Mouse (Mus musculus) lung, embryonic 16.5 days (tissue): Measurements from ENCODE around the gene Ccdc42. TPM values are rescaled to one million over a fixed set of nuclear protein-coding genes. Genes with fewer than 3 reads are reported as not detected.

Source experiments
- ATAC-seq: fragments of 200-750 bp; cut with Nextera tagmentation; 2 replicates; pipeline ENCODE4 v1.8.0; 2017; ENCODE audit warnings: low read depth, mild to moderate bottlenecking, moderate library complexity
- H3K27ac ChIP-seq: fragments of 300-500 bp; sonication (generic); 2 replicates; pipeline ENCODE4 v1.5.1; 2014; ENCODE audit warnings: mild to moderate bottlenecking, control low read depth, low read length
- H3K27me3 ChIP-seq: fragments of 300-500 bp; sonication (generic); 2 replicates; pipeline ENCODE4 v1.6.1; 2014; ENCODE audit warnings: low read depth, low read length, mixed read lengths; ENCODE audit not compliant: control insufficient read depth, insufficient read depth
- H3K36me3 ChIP-seq: fragments of 300-500 bp; sonication (generic); 2 replicates; pipeline ENCODE4 v1.6.1; 2014; ENCODE audit warnings: low read length; ENCODE audit not compliant: control insufficient read depth, insufficient read depth
- H3K4me1 ChIP-seq: fragments of 300-500 bp; sonication (generic); replicated peaks from 2 replicates; pipeline ENCODE4 v1.6.1; 2014; ENCODE audit warnings: low read length, mixed read lengths; ENCODE audit not compliant: control insufficient read depth, insufficient read depth
- H3K4me2 ChIP-seq: fragments of 300-500 bp; sonication (generic); 2 replicates; pipeline ENCODE4 v1.6.1; 2014; ENCODE audit warnings: low read depth, low read length, control low read depth
- H3K4me3 ChIP-seq: fragments of 300-500 bp; sonication (generic); 2 replicates; pipeline ENCODE4 v1.5.1; 2014; ENCODE audit warnings: mild to moderate bottlenecking, low read length, control low read depth
- H3K9ac ChIP-seq: fragments of 300-500 bp; sonication (generic); 2 replicates; pipeline ENCODE4 v1.6.1; 2014; ENCODE audit warnings: low read length, control low read depth
- H3K9me3 ChIP-seq: fragments of 300-500 bp; sonication (generic); 2 replicates; pipeline ENCODE4 v1.6.1; 2016; ENCODE audit warnings: low read length; ENCODE audit not compliant: control insufficient read depth
- WGBS: fragments of 180-500 bp; shearing (Covaris S2); extraction: QIAGEN DNeasy Blood & Tissue Kit; methylation state at CpG from one replicate; pipeline ENCODE4 v1.1.7; 2014; 5-methylcytosine and 5-hydroxymethylcytosine counted together
- polyA plus RNA-seq: library from polyadenylated mRNA; unstranded; fragments of >200 nt; fragmentation: Nextera tagmentation; extraction: Ambion mirVana; gene quantifications from 2 replicates; pipeline ENCODE4 v1.2.1, GENCODE M21; 2015

Ccdc42 gene
- polyA plus RNA-seq, 1 experiment from 2014 or later, result 1.1 TPM

DNA sequence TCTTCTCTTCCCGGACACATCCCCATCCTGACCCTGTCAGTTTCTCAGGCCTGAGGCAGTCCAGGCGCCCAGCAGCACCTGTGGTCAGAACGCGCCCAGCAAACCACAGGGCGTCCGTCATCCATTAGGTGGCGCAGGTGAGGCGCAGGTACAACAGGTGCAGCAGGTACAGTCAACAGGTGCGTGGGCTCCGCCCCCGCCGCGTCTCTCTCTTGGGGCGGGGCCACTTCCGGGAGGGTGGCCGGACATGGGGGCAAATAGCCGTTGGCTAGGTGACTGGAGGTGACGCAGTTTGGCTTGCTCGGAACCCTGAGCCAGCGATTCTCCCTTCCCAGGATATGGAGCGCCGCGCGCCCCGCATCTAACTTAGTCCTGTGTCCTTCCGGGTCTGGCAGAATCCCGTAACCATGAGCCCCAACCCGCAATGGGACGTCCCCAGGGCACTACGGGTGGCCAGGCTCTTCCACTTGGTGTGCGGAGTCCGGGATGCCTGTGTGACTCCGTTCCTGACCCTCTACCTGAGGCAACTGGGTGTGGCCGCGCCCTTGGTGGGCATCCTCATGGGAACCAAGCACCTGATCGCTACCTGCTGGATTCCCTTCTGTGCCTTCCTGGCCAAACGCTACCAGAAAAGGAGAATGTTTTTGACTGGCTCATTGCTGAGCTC lies 30.8 kb upstream of the Ccdc42 start, which contains the start of gene Mfsd6l:
Mfsd6l (plus strand) TSS at position 269 of the 667 bp plus-strand sequence.
- Histone ChIP-seq H3K27ac (no peak within 1 kb of the TSS), H3K4me3 (peak within 1 kb of the TSS; percentile 50), H3K4me1 (peaks cover 4% of the 10 kb centered on the region; the same call in 1 of the 2 replicates), H3K9me3 (no peaks in the 10 kb centered on the region), H3K36me3 (no peaks in the 10 kb centered on the region), H3K9ac (peak within 1 kb of the TSS; percentile 58), H3K4me2 (peak within 1 kb of the TSS; percentile 62), H3K27me3 (no peaks in the 10 kb centered on the region)
- ATAC-seq, result peak; percentile 81
- 12% methylated on average over 37 of the region's 37 CpGs for WGBS

GRCm38 (mm10) chr11:68559546-68559945 lies 27.3 kb upstream of the Ccdc42 start:
- H3K9me3 ChIP-seq, result no peaks in the 10 kb centered on the region
- no peaks in the 10 kb centered on the region for H3K27me3 ChIP-seq
- no peak overlapping the region for H3K27ac ChIP-seq
- 46% methylated on average over 1 of the region's 1 CpGs for WGBS
- no peak for ATAC-seq
- peaks cover 4% of the 10 kb centered on the region; the same call in 1 of the 2 replicates for H3K4me1 ChIP-seq
- H3K4me2 ChIP-seq, result no peak overlapping the region
- H3K9ac ChIP-seq, result no peak overlapping the region
- H3K36me3 ChIP-seq, result no peaks in the 10 kb centered on the region
- H3K4me3 ChIP-seq, result no peak overlapping the region

- no peak for ATAC-seq
- Histone ChIP-seq H3K9ac (no peak overlapping the region), H3K9me3 (no peaks in the 10 kb centered on the region), H3K36me3 (no peaks in the 10 kb centered on the region), H3K27me3 (no peaks in the 10 kb centered on the region), H3K4me3 (no peak overlapping the region), H3K4me1 (no peaks in the 10 kb centered on the region), H3K4me2 (no peak overlapping the region), H3K27ac (no peak overlapping the region)
- 70% methylated on average over 11 of the region's 11 CpGs for WGBS
These were observed 24.6 kb upstream of the Ccdc42 start for GRCm38 (mm10) chr11:68561957-68562950.

GRCm38 (mm10) chr11:68564356-68565031 lies 22.3 kb upstream of the Ccdc42 start:
- WGBS, result 57% methylated on average over 13 of the region's 13 CpGs

DNA sequence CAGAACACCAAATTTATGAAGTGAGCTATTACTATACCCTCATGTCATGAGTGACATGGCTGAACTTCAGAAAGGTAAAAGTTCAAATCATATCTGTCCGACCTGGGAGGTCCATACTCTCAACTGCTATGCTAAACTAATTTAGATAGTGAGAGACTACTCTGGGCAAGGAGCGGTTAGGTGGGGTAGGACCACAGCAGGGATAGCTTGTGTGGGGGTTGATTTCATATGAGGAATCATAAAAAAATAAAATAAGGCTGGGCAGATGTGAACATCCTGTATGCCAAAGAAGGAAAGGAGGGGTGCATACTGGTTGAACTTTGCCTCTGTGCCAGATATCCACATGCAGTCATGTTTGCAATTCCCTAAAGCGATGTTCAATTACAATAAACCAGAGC lies 21.8 kb upstream of the Ccdc42 start:
- Histone ChIP-seq H3K9ac (no peak overlapping the region), H3K9me3 (no peaks in the 10 kb centered on the region), H3K27me3 (no peaks in the 10 kb centered on the region), H3K27ac (no peak overlapping the region), H3K4me3 (no peak overlapping the region), H3K4me2 (no peak overlapping the region), H3K4me1 (no peaks in the 10 kb centered on the region), H3K36me3 (no peaks in the 10 kb centered on the region)
- 75% methylated on average over 3 of the region's 3 CpGs for WGBS
- no peak for ATAC-seq

More at GRCm38 (mm10) chr11:68564356-68565031, 22.3 kb upstream of the Ccdc42 start:
- ATAC-seq, result no peak
- Histone ChIP-seq H3K9ac (no peak overlapping the region), H3K36me3 (no peaks in the 10 kb centered on the region), H3K4me1 (no peaks in the 10 kb centered on the region), H3K27me3 (no peaks in the 10 kb centered on the region), H3K4me2 (no peak overlapping the region), H3K27ac (no peak overlapping the region), H3K9me3 (no peaks in the 10 kb centered on the region), H3K4me3 (no peak overlapping the region)

GRCm38 (mm10) chr11:68566447-68567059 lies 20.3 kb upstream of the Ccdc42 start:
- peak overlapping the region; percentile 61 for H3K4me2 ChIP-seq
- H3K27ac ChIP-seq, result no peak overlapping the region
- H3K27me3 ChIP-seq, result no peaks in the 10 kb centered on the region
- ATAC-seq, result peak; percentile 73; the same call in 1 of the 2 replicates
- peak overlapping the region; percentile 53 for H3K9ac ChIP-seq
- H3K4me3 ChIP-seq, result peak overlapping the region; percentile 42
- 17% methylated on average over 17 of the region's 17 CpGs for WGBS
- H3K4me1 ChIP-seq, result peaks cover 3% of the 10 kb centered on the region; the same call in 1 of the 2 replicates
- H3K9me3 ChIP-seq, result no peaks in the 10 kb centered on the region
- no peaks in the 10 kb centered on the region for H3K36me3 ChIP-seq

DNA sequence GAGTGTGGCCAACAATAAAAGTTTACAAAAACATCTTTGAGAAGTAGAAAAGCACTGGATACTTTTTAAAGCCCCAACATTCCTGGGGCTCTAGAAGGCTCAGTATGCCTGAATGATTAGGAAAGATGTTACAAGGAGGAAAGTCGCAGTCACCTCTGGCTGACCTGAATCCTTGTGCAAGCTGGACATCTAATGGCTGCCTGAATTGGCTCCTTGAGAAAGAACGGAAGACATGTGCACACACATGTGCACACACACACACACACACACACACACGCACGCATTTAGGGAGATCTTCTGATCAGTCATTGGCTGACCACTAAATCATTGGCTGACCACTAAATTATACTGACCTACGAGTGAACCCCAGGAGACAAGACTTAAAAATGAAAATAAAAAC lies 16.0 kb upstream of the Ccdc42 start:
- 59% methylated on average over 5 of the region's 5 CpGs for WGBS
- no peak overlapping the region for H3K27ac ChIP-seq
- H3K9me3 ChIP-seq, result no peaks in the 10 kb centered on the region

GRCm38 (mm10) chr11:68577076-68577475 lies 9.7 kb upstream of the Ccdc42 start:
- H3K27ac ChIP-seq, result no peak overlapping the region
- H3K36me3 ChIP-seq, result no peaks in the 10 kb centered on the region
- no peak overlapping the region for H3K9ac ChIP-seq
- no peaks in the 10 kb centered on the region for H3K27me3 ChIP-seq
- no peaks in the 10 kb centered on the region for H3K9me3 ChIP-seq
- WGBS, result 84% methylated on average over 1 of the region's 1 CpGs
- ATAC-seq, result no peak
- no peak overlapping the region for H3K4me2 ChIP-seq
- no peak overlapping the region for H3K4me3 ChIP-seq
- H3K4me1 ChIP-seq, result no peaks in the 10 kb centered on the region; the same call in 1 of the 2 replicates

More for the DNA sequence above, 16.0 kb upstream of the Ccdc42 start:
- no peaks in the 10 kb centered on the region for H3K27me3 ChIP-seq
- no peak overlapping the region for H3K9ac ChIP-seq
- peaks cover 3% of the 10 kb centered on the region; the same call in 1 of the 2 replicates for H3K4me1 ChIP-seq
- H3K36me3 ChIP-seq, result no peaks in the 10 kb centered on the region
- ATAC-seq, result no peak
- no peak overlapping the region for H3K4me2 ChIP-seq
- H3K4me3 ChIP-seq, result no peak overlapping the region
